In the genomic region with DNA sequence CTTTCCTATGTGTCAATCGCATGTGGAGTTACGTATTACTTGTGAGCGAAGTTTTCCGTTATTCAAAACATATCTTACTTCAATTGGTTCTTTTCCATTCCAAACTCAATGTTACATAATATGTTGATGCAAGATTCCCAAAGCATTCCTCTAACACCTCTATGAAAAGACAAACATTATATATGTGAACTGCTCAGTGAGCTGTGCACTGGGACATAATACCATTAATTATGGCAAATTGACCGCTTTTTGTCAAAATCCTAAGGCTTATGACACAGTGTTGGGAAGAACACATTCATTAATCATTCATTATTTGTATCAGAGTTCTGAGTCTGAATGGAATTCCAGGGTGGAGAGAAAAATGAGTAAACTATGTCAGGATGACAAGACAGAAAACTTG, we compare ENCODE assay signal across 20 mouse cellular contexts.
DNase-seq lines count a peak whose midpoint lies in the region; ATAC-seq lines count a peak whose summit lies in the region.
"Had no signal": no experiment of that assay in that cellular context is flagged by ENCODE, and none has a peak within 500 bp of the region (broad histone marks: within the 10 kb centered on the region; RNA-seq: fewer than 3 reads in every experiment).

No protein-coding gene starts in this region.

- H3K9ac ChIP-seq in forebrain, embryonic 14.5 days (ENCODE audit: low read length), result no peak overlapping the region
- no peak overlapping the region for H3K9ac ChIP-seq in forebrain, embryonic 13.5 days
- H3K9ac ChIP-seq: embryonic facial prominence, embryonic 12.5 days; forebrain, embryonic 15.5 days; forebrain, postnatal 0 days had no signal

- WGBS in forebrain, embryonic 14.5 days, result 61% methylated on average over 5 of the region's 5 CpGs
- 75% methylated on average over 5 of the region's 5 CpGs for WGBS in forebrain, embryonic 13.5 days

- H3K4me1 ChIP-seq in forebrain, embryonic 14.5 days (ENCODE audit: control insufficient read depth, insufficient read depth, low read length), result no peaks in the 10 kb centered on the region; the same call in 1 of the 2 replicates
- H3K4me1 ChIP-seq in forebrain, embryonic 13.5 days, result peaks cover 10% of the 10 kb centered on the region; the same call in 1 of the 2 replicates
- H3K4me1 ChIP-seq: embryonic facial prominence, embryonic 10.5 days; embryonic facial prominence, embryonic 12.5 days had no signal

- no peaks in the 10 kb centered on the region for H3K27me3 ChIP-seq in forebrain, embryonic 14.5 days (replicated peaks; ENCODE audit: control insufficient read depth, insufficient read depth, low read length)
- H3K27me3 ChIP-seq in forebrain, embryonic 13.5 days, result no peaks in the 10 kb centered on the region
- H3K27me3 ChIP-seq: CH12.LX; embryonic facial prominence, embryonic 12.5 days; forebrain, embryonic 15.5 days had no signal

- no peak for DNase-seq in forebrain, embryonic 14.5 days (ENCODE audit: low spot score)
- peak; percentile 12 for DNase-seq in retina, embryonic 14.5 days (ENCODE audit: low spot score)
- DNase-seq in retina, postnatal 1 day, result no peak
- DNase-seq: adrenal gland, adult 2 months; adrenal gland, postnatal 10 days; adrenal gland, postnatal 25 days; B cell, adult 2 months; cerebellum, adult 11-12 months; cerebellum, adult 2 months; cerebellum, adult 9-10 months; cerebellum, postnatal 25 days; forebrain, postnatal 0 days had no signal

- no peak overlapping the region for H3K27ac ChIP-seq in forebrain, embryonic 14.5 days (ENCODE audit: low read depth, low read length)
- H3K27ac ChIP-seq in forebrain, embryonic 13.5 days, result no peak overlapping the region
- H3K27ac ChIP-seq: embryonic facial prominence, embryonic 10.5 days; embryonic facial prominence, embryonic 12.5 days; forebrain, embryonic 15.5 days had no signal

- H3K36me3 ChIP-seq in forebrain, embryonic 14.5 days (ENCODE audit: control insufficient read depth, insufficient read depth, low read length), result no peaks in the 10 kb centered on the region
- H3K36me3 ChIP-seq in forebrain, embryonic 13.5 days (ENCODE audit: poor library complexity, severe bottlenecking), result no peaks in the 10 kb centered on the region
- H3K36me3 ChIP-seq: embryonic facial prominence, embryonic 10.5 days; embryonic facial prominence, embryonic 12.5 days; forebrain, embryonic 15.5 days; G1E had no signal

- no peak overlapping the region for H3K4me3 ChIP-seq in forebrain, embryonic 14.5 days (ENCODE audit: low read depth, low read length)
- no peak overlapping the region for H3K4me3 ChIP-seq in forebrain, embryonic 13.5 days
- H3K4me3 ChIP-seq: embryonic facial prominence, embryonic 10.5 days; embryonic facial prominence, embryonic 12.5 days; forebrain, embryonic 15.5 days had no signal

- no peaks in the 10 kb centered on the region for H3K9me3 ChIP-seq in forebrain, embryonic 14.5 days (replicated peaks; ENCODE audit: control insufficient read depth, low read length)
- no peaks in the 10 kb centered on the region for H3K9me3 ChIP-seq in forebrain, embryonic 13.5 days (replicated peaks)
- H3K9me3 ChIP-seq: embryonic facial prominence, embryonic 12.5 days; forebrain, embryonic 15.5 days had no signal

- H3K4me2 ChIP-seq in forebrain, embryonic 14.5 days (ENCODE audit: low read length), result no peak overlapping the region
- no peak overlapping the region for H3K4me2 ChIP-seq in forebrain, embryonic 13.5 days
- H3K4me2 ChIP-seq: embryonic facial prominence, embryonic 12.5 days; forebrain, embryonic 15.5 days had no signal

- ATAC-seq in forebrain, embryonic 14.5 days, result 0 out of 2 replicates have a peak, but pooled peaks have one; percentile 15
- no peak for ATAC-seq in forebrain, embryonic 13.5 days
- no peak for ATAC-seq in frontal cortex, adult (ENCODE audit: low TSS enrichment)
- ATAC-seq: CD4-positive, CD25-positive, alpha-beta regulatory T cell, adult 4 months; forebrain, embryonic 15.5 days; forebrain, postnatal 0 days had no signal
